Mouse (Mus musculus) hindbrain, embryonic 16.5 days (tissue): ENCODE measurements around the gene Sgce. TPM values are rescaled to one million over a fixed set of nuclear protein-coding genes. Genes with fewer than 3 reads are reported as not detected.

Experiments used
- ATAC-seq: fragments of 200-750 bp; cut with Nextera tagmentation; 2 replicates; pipeline ENCODE4 v1.8.0; 2017; ENCODE audit warnings: moderate TSS enrichment, moderate library complexity
- H3K27ac ChIP-seq: fragments of 300-500 bp; sonication (generic); 2 replicates; pipeline ENCODE4 v1.5.1; 2014; ENCODE audit warnings: low read depth, mild to moderate bottlenecking, control low read depth, low read length, moderate library complexity
- H3K27me3 ChIP-seq: fragments of 300-500 bp; sonication (generic); replicated peaks from 2 replicates; pipeline ENCODE4 v1.6.1; 2014; ENCODE audit warnings: low read length; ENCODE audit not compliant: control insufficient read depth, insufficient read depth
- H3K36me3 ChIP-seq: fragments of 300-500 bp; sonication (generic); 2 replicates; pipeline ENCODE4 v1.6.1; 2014; ENCODE audit warnings: mild to moderate bottlenecking, low read length, moderate library complexity, mixed read lengths; ENCODE audit not compliant: control insufficient read depth, insufficient read depth
- H3K4me1 ChIP-seq: fragments of 300-500 bp; sonication (generic); 2 replicates; pipeline ENCODE4 v1.6.1; 2014; ENCODE audit warnings: low read depth, low read length; ENCODE audit not compliant: control insufficient read depth, insufficient read depth
- H3K4me2 ChIP-seq: fragments of 300-500 bp; sonication (generic); 2 replicates; pipeline ENCODE4 v1.6.1; 2014; ENCODE audit warnings: mild to moderate bottlenecking, low read length, control low read depth, moderate library complexity
- H3K4me3 ChIP-seq: fragments of 300-500 bp; sonication (generic); 2 replicates; pipeline ENCODE4 v1.5.1; 2014; ENCODE audit warnings: mild to moderate bottlenecking, low read length, control low read depth, moderate library complexity
- H3K9ac ChIP-seq: fragments of 300-500 bp; sonication (generic); 2 replicates; pipeline ENCODE4 v1.6.1; 2014; ENCODE audit warnings: low read depth, mild to moderate bottlenecking, control low read depth, low read length, moderate library complexity
- H3K9me3 ChIP-seq: fragments of 300-500 bp; sonication (generic); 2 replicates; pipeline ENCODE4 v1.6.1; 2014; ENCODE audit warnings: mild to moderate bottlenecking, low read length, moderate library complexity; ENCODE audit not compliant: control insufficient read depth
- WGBS: fragments of 180-500 bp; shearing (Covaris S2); extraction: QIAGEN DNeasy Blood & Tissue Kit; methylation state at CpG from one replicate; pipeline ENCODE4 v1.1.7; 2014; 5-methylcytosine and 5-hydroxymethylcytosine counted together
- polyA plus RNA-seq: library from polyadenylated mRNA; unstranded; fragments of >200 nt; fragmentation: Nextera tagmentation; extraction: Ambion mirVana; gene quantifications from 2 replicates; pipeline ENCODE4 v1.2.1, GENCODE M21; 2015

Gene Sgce
- polyA plus RNA-seq, 1 experiment from 2014 or later: 59.7 TPM

GRCm38 (mm10) chr6:4703908-4704307, 43.1 kb downstream of the Sgce start:
- no peak overlapping the region for H3K4me2 ChIP-seq
- H3K9me3 ChIP-seq: no peaks in the 10 kb centered on the region
- peaks cover 2% of the 10 kb centered on the region; the same call in 1 of the 2 replicates for H3K36me3 ChIP-seq
- no peak for ATAC-seq
- 78% methylated on average over 7 of the region's 7 CpGs for WGBS
- no peaks in the 10 kb centered on the region for H3K27me3 ChIP-seq
- no peaks in the 10 kb centered on the region for H3K4me1 ChIP-seq
- no peak overlapping the region for H3K9ac ChIP-seq
- H3K27ac ChIP-seq: no peak overlapping the region
- H3K4me3 ChIP-seq: no peak overlapping the region

- H3K36me3 ChIP-seq: peaks cover 2% of the 10 kb centered on the region; the same call in 1 of the 2 replicates
- no peak for ATAC-seq
- H3K4me2 ChIP-seq: no peak overlapping the region
- no peaks in the 10 kb centered on the region for H3K27me3 ChIP-seq
- 90% methylated on average over 8 of the region's 8 CpGs for WGBS
- H3K9me3 ChIP-seq: no peaks in the 10 kb centered on the region
- H3K4me1 ChIP-seq: no peaks in the 10 kb centered on the region
- H3K9ac ChIP-seq: no peak overlapping the region
- no peak overlapping the region for H3K4me3 ChIP-seq
- H3K27ac ChIP-seq: no peak overlapping the region
Observed at GRCm38 (mm10) chr6:4701641-4702040, 45.4 kb downstream of the Sgce start.

- H3K9ac ChIP-seq: no peak overlapping the region
- H3K4me2 ChIP-seq: no peak overlapping the region
- no peak overlapping the region for H3K4me3 ChIP-seq
- no peak for ATAC-seq
- WGBS: 75% methylated on average over 3 of the region's 3 CpGs
- no peaks in the 10 kb centered on the region for H3K27me3 ChIP-seq
- H3K4me1 ChIP-seq: no peaks in the 10 kb centered on the region
- H3K36me3 ChIP-seq: no peaks in the 10 kb centered on the region
- 0 out of 2 replicates have a peak, but pooled peaks cover 2% of the 10 kb centered on the region for H3K9me3 ChIP-seq
- no peak overlapping the region for H3K27ac ChIP-seq
Observed at GRCm38 (mm10) chr6:4695778-4696177, 51.2 kb downstream of the Sgce start.

- ATAC-seq: no peak
- 0 out of 2 replicates have a peak, but pooled peaks cover 2% of the 10 kb centered on the region for H3K9me3 ChIP-seq
- no peak overlapping the region for H3K9ac ChIP-seq
- H3K36me3 ChIP-seq: no peaks in the 10 kb centered on the region
- no peak overlapping the region for H3K4me3 ChIP-seq
- no peaks in the 10 kb centered on the region for H3K27me3 ChIP-seq
- no peak overlapping the region for H3K4me2 ChIP-seq
- H3K4me1 ChIP-seq: no peaks in the 10 kb centered on the region
- 72% methylated on average over 8 of the region's 8 CpGs for WGBS
- H3K27ac ChIP-seq: no peak overlapping the region
Observed at GRCm38 (mm10) chr6:4694672-4695231, 52.3 kb downstream of the Sgce start.

GRCm38 (mm10) chr6:4693544-4693943, 53.5 kb downstream of the Sgce start:
- no peaks in the 10 kb centered on the region for H3K36me3 ChIP-seq
- H3K4me1 ChIP-seq: no peaks in the 10 kb centered on the region
- WGBS: 68% methylated on average over 10 of the region's 10 CpGs

GRCm38 (mm10) chr6:4690438-4690837, 56.6 kb downstream of the Sgce start:
- Histone ChIP-seq H3K9me3 (no peaks in the 10 kb centered on the region), H3K4me1 (no peaks in the 10 kb centered on the region), H3K4me3 (no peak overlapping the region), H3K27me3 (no peaks in the 10 kb centered on the region), H3K4me2 (no peak overlapping the region), H3K36me3 (no peaks in the 10 kb centered on the region), H3K9ac (no peak overlapping the region), H3K27ac (no peak overlapping the region)
- no peak for ATAC-seq
- WGBS: 62% methylated on average over 4 of the region's 4 CpGs

More at GRCm38 (mm10) chr6:4693544-4693943, 53.5 kb downstream of the Sgce start:
- no peak for ATAC-seq
- Histone ChIP-seq H3K4me2 (no peak overlapping the region), H3K27ac (no peak overlapping the region), H3K9me3 (0 out of 2 replicates have a peak, but pooled peaks cover 2% of the 10 kb centered on the region), H3K9ac (no peak overlapping the region), H3K27me3 (no peaks in the 10 kb centered on the region), H3K4me3 (no peak overlapping the region)

- Histone ChIP-seq H3K27me3 (no peaks in the 10 kb centered on the region), H3K9ac (no peak overlapping the region), H3K27ac (no peak overlapping the region), H3K9me3 (no peaks in the 10 kb centered on the region), H3K36me3 (no peaks in the 10 kb centered on the region), H3K4me1 (no peaks in the 10 kb centered on the region), H3K4me2 (no peak overlapping the region), H3K4me3 (no peak overlapping the region)
- ATAC-seq: no peak
- 62% methylated on average over 10 of the region's 10 CpGs for WGBS
Observed at GRCm38 (mm10) chr6:4684706-4685340, 62.2 kb downstream of the Sgce start.

- Histone ChIP-seq H3K9ac (no peak overlapping the region), H3K36me3 (no peaks in the 10 kb centered on the region), H3K27ac (no peak overlapping the region), H3K4me2 (no peak overlapping the region), H3K4me3 (no peak overlapping the region), H3K27me3 (no peaks in the 10 kb centered on the region), H3K9me3 (no peaks in the 10 kb centered on the region), H3K4me1 (peaks cover 3% of the 10 kb centered on the region; the same call in 1 of the 2 replicates)
- WGBS: 90% methylated on average over 4 of the region's 4 CpGs
- ATAC-seq: no peak
Observed at GRCm38 (mm10) chr6:4680576-4680975, 66.4 kb downstream of the Sgce start.

GRCm38 (mm10) chr6:4679981-4680380, 67.0 kb downstream of the Sgce start:
- Histone ChIP-seq H3K36me3 (no peaks in the 10 kb centered on the region), H3K4me1 (peaks cover 3% of the 10 kb centered on the region; the same call in 1 of the 2 replicates), H3K9me3 (no peaks in the 10 kb centered on the region), H3K27me3 (no peaks in the 10 kb centered on the region), H3K4me3 (no peak overlapping the region), H3K27ac (no peak overlapping the region), H3K9ac (no peak overlapping the region), H3K4me2 (no peak overlapping the region)
- ATAC-seq: no peak
- WGBS: 84% methylated on average over 1 of the region's 1 CpGs
